Mouse (Mus musculus) common myeloid progenitor, adult 5-6 weeks (primary cell): ENCODE data around the gene Adgrb3. TPM values are rescaled to one million over a fixed set of nuclear protein-coding genes. Genes with fewer than 3 reads are reported as not detected.
A peak's percentile ranks its signal among the peaks of the same experiment; 100 is the strongest.
"Not testable (repeated sequence)": the region's sequence is repeated elsewhere in the genome, so short reads cannot be mapped to it uniquely, and the experiment has no call there.

Experiments used
- ATAC-seq: replicated peaks from 2 replicates; pipeline ENCODE4 v1.8.0; 2016; ENCODE audit warnings: low read depth, mild to moderate bottlenecking, moderate TSS enrichment, inconsistent platforms; ENCODE audit not compliant: poor library complexity, severe bottlenecking
- total RNA-seq: library from RNA; stranded (forward); fragments of 200-1000, 187-1606 nt; gene quantifications from 2 replicates; pipeline ENCODE4 v1.2.3, GENCODE M21; 2017

Adgrb3 gene
- total RNA-seq, 1 experiment from 2014 or later: not detected

GRCm38 (mm10) chr1:25546072-25546471 is 283.4 kb downstream of the Adgrb3 start:
- ATAC-seq: no peak

- ATAC-seq: no peak
Observed at GRCm38 (mm10) chr1:25543915-25544314, 285.6 kb downstream of the Adgrb3 start.

- ATAC-seq: no peak
Observed at GRCm38 (mm10) chr1:25542891-25543290, 286.6 kb downstream of the Adgrb3 start.

DNA sequence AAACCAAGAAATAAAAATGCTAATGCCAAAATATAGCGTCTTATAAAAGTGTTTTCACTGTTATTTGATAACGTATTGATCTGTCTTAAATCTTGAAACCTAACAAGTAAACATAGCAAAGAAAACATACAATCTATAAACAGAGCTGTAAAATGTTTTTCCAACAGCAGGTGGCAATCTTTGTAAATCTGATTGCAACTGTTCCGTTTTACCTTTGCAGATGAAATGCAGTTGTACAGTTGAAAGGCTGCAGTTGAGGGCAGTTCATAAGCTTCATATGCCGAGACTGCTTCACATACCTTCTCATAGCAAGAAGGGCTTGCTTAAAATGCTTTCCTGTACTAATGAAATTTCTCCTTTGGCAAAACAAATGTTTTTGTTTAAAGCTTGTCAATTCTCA is 302.5 kb downstream of the Adgrb3 start:
- no peak for ATAC-seq

- ATAC-seq: peak; percentile 82
Observed at GRCm38 (mm10) chr1:25510321-25511055, 319.0 kb downstream of the Adgrb3 start.

DNA sequence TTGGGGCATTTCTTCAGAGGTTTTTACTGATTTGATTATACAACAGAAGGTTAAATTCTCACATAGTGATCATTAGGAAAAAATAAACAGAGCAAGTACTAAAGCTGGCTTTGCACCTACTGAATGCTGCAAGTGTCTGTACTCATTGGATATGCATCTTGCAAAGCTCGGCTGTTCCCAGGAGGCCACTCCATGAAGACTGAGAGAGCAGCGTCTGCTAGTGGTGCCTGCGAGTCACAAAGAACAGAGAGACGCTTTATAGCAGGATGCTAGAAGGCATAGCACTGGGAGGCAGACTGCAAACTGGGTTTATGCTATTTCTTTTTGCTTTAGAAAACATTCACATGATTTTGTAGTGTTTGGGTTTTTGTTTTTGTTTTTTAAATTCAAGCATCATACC is 325.2 kb downstream of the Adgrb3 start:
- no peak for ATAC-seq

DNA sequence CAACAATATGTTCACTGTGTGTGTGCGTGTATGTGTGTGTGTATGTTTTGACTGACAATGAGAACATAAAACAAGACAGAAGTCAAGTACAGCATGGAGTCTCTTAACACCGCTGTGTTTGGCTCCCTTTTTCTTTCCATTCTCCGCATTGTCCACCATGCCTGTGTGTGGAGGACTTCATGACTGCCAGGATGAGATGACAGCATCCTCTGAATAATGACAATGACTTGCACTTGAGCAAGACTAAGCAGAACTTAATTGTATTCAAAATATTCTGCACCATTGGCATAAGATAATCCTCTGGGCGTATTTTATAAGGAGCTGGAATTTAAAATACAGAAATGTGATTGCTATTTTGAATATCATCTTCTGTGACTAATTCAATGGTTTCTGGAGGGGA is 326.0 kb downstream of the Adgrb3 start:
- no peak for ATAC-seq

- ATAC-seq: no peak
Observed at GRCm38 (mm10) chr1:25495202-25495914, 334.1 kb downstream of the Adgrb3 start.

- ATAC-seq: no peak
Observed at GRCm38 (mm10) chr1:25491503-25491902, 338.0 kb downstream of the Adgrb3 start.

- ATAC-seq: no peak
Observed at GRCm38 (mm10) chr1:25490174-25490573, 339.3 kb downstream of the Adgrb3 start.

DNA sequence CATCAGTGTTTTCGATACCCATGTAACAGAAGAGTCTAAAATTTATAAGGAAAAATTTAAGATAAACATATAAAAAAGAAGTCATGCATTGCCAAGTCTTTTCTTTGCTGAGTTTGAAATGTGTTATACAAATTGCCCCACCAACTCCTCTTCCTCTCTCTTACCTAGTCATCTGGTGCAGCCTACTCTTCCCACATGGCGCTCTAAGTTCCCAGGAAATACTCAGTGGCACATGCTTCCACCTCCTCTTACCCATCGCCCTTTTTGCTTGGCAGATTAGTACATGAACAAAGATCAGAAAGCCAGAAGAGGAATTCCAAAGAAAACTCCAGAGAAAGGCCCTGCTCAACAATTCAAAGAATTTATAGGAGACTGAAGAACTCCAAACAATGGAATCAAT is 353.8 kb downstream of the Adgrb3 start:
- no peak for ATAC-seq

GRCm38 (mm10) chr1:25474469-25474868 is 355.0 kb downstream of the Adgrb3 start:
- no peak for ATAC-seq

GRCm38 (mm10) chr1:25471612-25472011 is 357.9 kb downstream of the Adgrb3 start:
- ATAC-seq: not testable (repeated sequence)

GRCm38 (mm10) chr1:25462612-25463011 is 366.9 kb downstream of the Adgrb3 start:
- ATAC-seq: no peak

DNA sequence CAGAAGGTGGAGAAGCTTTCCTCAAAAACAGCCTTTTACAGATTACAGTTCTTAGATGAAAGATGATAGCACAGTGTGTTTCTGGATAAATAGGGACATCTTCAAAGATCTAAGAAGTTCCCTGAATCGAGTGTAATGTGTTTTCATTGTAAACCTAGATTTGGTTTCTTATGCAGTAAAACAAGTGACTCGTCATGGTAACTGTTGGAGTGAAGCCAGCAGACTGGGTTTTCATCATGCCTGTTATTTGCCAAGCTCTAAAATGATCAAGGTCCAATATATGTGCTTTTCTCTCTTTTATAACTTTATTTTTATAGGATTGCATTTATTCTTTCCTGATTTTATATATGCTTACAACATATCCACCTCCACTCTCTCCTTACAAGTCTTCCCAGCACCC is 394.0 kb downstream of the Adgrb3 start:
- ATAC-seq: no peak

DNA sequence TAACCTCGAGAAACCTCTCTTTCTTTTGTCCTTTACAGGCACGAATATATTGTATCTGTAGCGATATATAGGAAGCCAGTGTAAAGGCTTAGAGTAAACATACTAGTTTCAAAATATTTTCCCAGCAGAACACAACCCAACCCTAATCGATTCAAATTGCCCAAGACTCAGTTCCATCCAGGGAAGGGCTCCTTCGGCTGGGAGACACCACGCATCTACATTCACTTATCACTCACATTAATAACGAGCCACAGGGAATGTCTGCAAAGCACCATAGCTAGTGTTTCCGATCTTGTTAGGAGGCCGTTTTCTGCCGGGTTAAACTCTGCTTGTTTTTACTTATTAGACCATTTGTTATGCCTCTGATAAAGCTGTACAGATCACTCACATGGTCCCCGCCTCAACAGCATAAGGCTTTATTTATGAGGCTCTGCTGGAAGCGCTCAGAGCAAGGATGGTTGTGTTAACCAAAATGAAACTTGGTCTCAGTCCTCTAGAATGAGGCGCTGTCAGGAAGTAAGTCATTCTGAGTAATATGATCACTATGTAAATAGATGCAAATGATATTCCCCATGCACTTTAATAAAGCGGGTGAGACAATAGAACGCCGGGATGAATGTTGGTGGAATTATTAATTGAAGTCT is 399.2 kb downstream of the Adgrb3 start:
- ATAC-seq: no peak

DNA sequence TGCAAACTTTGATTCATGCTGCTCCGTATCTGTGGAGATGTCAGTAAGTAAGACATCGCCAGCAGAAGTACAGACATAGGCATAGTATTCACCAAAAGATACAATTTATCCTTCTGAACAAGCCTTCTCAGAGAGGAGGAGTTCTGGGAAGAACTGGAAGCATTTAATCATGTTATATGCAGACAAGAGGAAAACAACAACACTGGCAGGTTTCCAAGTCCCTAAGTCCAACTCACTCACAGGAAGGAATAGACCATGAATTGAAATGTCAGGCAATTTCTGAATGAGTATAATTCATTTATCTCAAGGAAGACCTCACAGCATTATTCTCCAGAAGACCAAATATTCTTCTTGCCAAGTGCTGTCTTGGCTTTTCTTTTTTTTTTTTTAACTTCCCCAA is 408.8 kb downstream of the Adgrb3 start:
- ATAC-seq: no peak

- ATAC-seq: no peak
Observed at GRCm38 (mm10) chr1:25419378-25419777, 410.1 kb downstream of the Adgrb3 start.

- no peak for ATAC-seq
Observed at GRCm38 (mm10) chr1:25415084-25415483, 414.4 kb downstream of the Adgrb3 start.

- no peak for ATAC-seq
Observed at GRCm38 (mm10) chr1:25364186-25364585, 465.3 kb downstream of the Adgrb3 start.

GRCm38 (mm10) chr1:25358554-25358953 is 471.0 kb downstream of the Adgrb3 start:
- no peak for ATAC-seq
